Mouse (Mus musculus) liver, postnatal 0 days (tissue): ENCODE results near the gene Tmem63a. TPM values are rescaled to one million over a fixed set of nuclear protein-coding genes. Genes with fewer than 3 reads are reported as not detected.

ENCODE experiments used
- ATAC-seq: fragments of 200-750 bp; cut with Nextera tagmentation; 2 replicates; pipeline ENCODE4 v1.8.0; 2017; ENCODE audit warnings: mild to moderate bottlenecking, moderate library complexity
- DNase-seq: peaks from one replicate; pipeline ENCODE4 v3.0.0-alpha.2; 2016
- H3K27ac ChIP-seq: fragments of 300-500 bp; sonication (generic); 2 replicates; pipeline ENCODE4 v1.5.1; 2014; ENCODE audit warnings: antibody characterized with exemption, moderate library complexity, mild to moderate bottlenecking, low read depth
- H3K27me3 ChIP-seq: fragments of 300-500 bp; sonication (generic); 2 replicates; pipeline ENCODE4 v1.6.1; 2014; ENCODE audit warnings: low read length, control low read depth, mixed read lengths; ENCODE audit not compliant: insufficient read depth
- H3K36me3 ChIP-seq: fragments of 300-500 bp; sonication (generic); replicated peaks from 2 replicates; pipeline ENCODE4 v1.6.1; 2014; ENCODE audit warnings: mild to moderate bottlenecking, control low read depth, low read length, moderate library complexity, mixed read lengths; ENCODE audit not compliant: insufficient read depth
- H3K4me1 ChIP-seq: fragments of 300-500 bp; sonication (generic); 2 replicates; pipeline ENCODE4 v1.6.1; 2014; ENCODE audit warnings: antibody characterized with exemption, mild to moderate bottlenecking, control low read depth; ENCODE audit not compliant: insufficient read depth
- H3K4me2 ChIP-seq: fragments of 300-500 bp; sonication (generic); 2 replicates; pipeline ENCODE4 v1.6.1; 2014; ENCODE audit warnings: low read depth, mild to moderate bottlenecking, low read length, moderate library complexity, mixed read lengths
- H3K4me3 ChIP-seq: fragments of 300-500 bp; sonication (generic); 2 replicates; pipeline ENCODE4 v1.5.1; 2014; ENCODE audit warnings: low read depth, low read length
- H3K9ac ChIP-seq: fragments of 300-500 bp; sonication (generic); replicated peaks from 2 replicates; pipeline ENCODE4 v1.6.1; 2014; ENCODE audit warnings: mild to moderate bottlenecking, moderate library complexity
- H3K9me3 ChIP-seq: fragments of 300-500 bp; sonication (generic); 2 replicates; pipeline ENCODE4 v1.6.1; 2016; ENCODE audit warnings: mild to moderate bottlenecking, control low read depth, low read length, mixed read lengths
- CTCF ChIP-seq: sonication (generic); IDR thresholded peaks from 2 replicates; pipeline ENCODE4 v1.5.1; 2016; ENCODE audit warnings: antibody characterized with exemption, low read depth
- EP300 ChIP-seq: IDR thresholded peaks from 2 replicates; pipeline ENCODE4 v1.6.1; 2016; ENCODE audit warnings: antibody characterized with exemption, low read depth, mild to moderate bottlenecking
- WGBS: fragments of 180-500 bp; shearing (Covaris S2); extraction: QIAGEN DNeasy Blood & Tissue Kit; methylation state at CpG from one replicate; pipeline ENCODE4 v1.1.7; 2014; ENCODE audit not compliant: insufficient replicate concordance; 5-methylcytosine and 5-hydroxymethylcytosine counted together
- polyA plus RNA-seq: library from polyadenylated mRNA; unstranded; fragments of >200 nt; fragmentation: Nextera tagmentation; extraction: Ambion mirVana; gene quantifications from 2 replicates; pipeline ENCODE4 v1.2.1, GENCODE M21; 2015

Gene Tmem63a
- polyA plus RNA-seq, 1 experiment from 2014 or later: 7.4 TPM

DNA sequence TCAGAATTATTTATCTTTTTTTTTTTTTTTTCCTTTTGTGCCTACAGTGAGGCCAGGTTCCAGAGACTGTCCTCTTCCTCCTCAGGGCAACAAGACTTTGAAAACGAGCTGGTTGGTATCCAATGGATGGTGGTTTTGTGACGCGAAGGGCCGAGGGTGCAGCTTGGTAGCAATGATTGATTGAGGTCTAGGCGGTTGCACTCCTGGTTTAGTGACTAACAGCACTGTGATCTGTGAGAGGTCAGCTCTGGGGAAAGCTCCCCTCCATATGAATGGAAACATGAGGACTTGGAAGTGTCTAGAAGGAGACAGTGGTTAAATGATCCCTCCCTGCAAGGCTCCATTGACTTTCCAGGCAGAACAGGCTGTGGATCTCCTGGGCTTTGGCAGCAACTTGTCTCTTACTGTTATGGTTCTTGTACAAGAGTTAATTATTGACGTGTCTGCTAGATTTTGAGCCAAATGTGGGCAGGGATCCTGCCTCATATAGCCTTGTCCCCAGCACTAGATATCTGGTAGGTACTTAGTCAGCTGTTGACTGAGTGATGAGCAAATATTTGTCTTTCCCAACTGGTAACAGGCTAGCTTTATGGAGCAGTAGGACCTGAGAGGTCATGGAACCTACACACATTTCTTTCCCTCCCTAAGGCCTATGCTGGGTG, 10.1 kb downstream of the Tmem63a start:
- peaks cover 48% of the 10 kb centered on the region for H3K36me3 ChIP-seq
- H3K9me3 ChIP-seq: no peaks in the 10 kb centered on the region
- no peak overlapping the region for H3K9ac ChIP-seq
- DNase-seq (peak; percentile 19), ATAC-seq (peak; percentile 92)
- H3K27ac ChIP-seq: peak overlapping the region; percentile 34; the same call in 1 of the 2 replicates
- 0 out of 2 replicates have a peak overlapping the region, but pooled peaks have one; percentile 42 for H3K4me2 ChIP-seq
- TF ChIP-seq CTCF (no peak), EP300 (peak; percentile 26; the same call in 1 of the 2 replicates)
- WGBS: 69% methylated on average over 6 of the region's 6 CpGs
- no peak overlapping the region for H3K4me3 ChIP-seq
- H3K27me3 ChIP-seq: no peaks in the 10 kb centered on the region; the same call in 1 of the 2 replicates
- H3K4me1 ChIP-seq: peaks cover 10% of the 10 kb centered on the region; the same call in 1 of the 2 replicates

DNA sequence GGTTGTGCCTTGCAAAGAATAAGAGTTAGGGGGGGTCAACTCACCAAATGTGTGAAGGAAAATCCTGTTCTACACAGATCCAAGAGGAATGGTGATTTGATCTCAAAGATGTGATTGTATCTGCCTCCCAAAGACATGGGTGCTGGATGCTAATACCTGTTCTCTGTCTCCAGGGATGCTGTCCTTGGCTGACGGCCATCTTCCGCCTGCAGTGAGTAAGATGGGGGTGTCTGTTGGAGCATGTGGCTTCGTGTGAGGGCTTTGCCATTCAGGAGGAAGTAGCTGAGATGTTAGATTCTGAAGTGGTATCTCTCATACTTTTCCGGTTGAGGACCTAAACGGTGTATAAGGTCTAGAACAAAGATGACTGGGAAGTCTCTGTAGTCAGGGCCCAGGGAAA, 10.7 kb downstream of the Tmem63a start:
- H3K36me3 ChIP-seq: peaks cover 46% of the 10 kb centered on the region
- ATAC-seq (no peak), DNase-seq (peak; percentile 10)
- H3K9ac ChIP-seq: no peak overlapping the region
- no peak overlapping the region for H3K27ac ChIP-seq
- TF ChIP-seq CTCF: no peak
- no peak for TF ChIP-seq EP300
- no peaks in the 10 kb centered on the region for H3K9me3 ChIP-seq
- no peaks in the 10 kb centered on the region; the same call in 1 of the 2 replicates for H3K27me3 ChIP-seq
- peaks cover 10% of the 10 kb centered on the region; the same call in 1 of the 2 replicates for H3K4me1 ChIP-seq
- H3K4me2 ChIP-seq: no peak overlapping the region
- no peak overlapping the region for H3K4me3 ChIP-seq
- 64% methylated on average over 5 of the region's 5 CpGs for WGBS

DNA sequence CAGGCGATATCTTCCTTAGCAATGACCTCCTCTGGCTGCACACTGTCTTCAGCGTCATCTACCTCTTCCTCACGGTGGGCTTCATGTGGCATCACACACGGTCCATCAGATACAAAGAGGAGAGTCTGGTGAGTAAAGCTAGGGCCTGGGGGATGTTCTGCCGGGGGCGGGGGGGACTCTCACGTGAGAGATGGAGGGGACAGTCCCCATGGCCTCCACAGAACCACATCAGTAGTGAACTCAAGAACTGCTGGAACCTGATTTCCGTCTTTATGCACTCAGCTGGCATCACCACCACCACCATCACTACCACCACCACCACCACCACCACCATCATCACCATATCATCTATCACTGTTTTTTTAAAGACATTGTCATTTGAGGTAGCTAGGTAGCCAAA, 14.3 kb downstream of the Tmem63a start:
- TF ChIP-seq CTCF (no peak), EP300 (no peak)
- peaks cover 44% of the 10 kb centered on the region for H3K36me3 ChIP-seq
- no peak overlapping the region for H3K9ac ChIP-seq
- H3K4me3 ChIP-seq: no peak overlapping the region
- peaks cover 8% of the 10 kb centered on the region; the same call in 1 of the 2 replicates for H3K4me1 ChIP-seq
- no peak overlapping the region for H3K4me2 ChIP-seq
- ATAC-seq: no peak
- WGBS: 87% methylated on average over 8 of the region's 8 CpGs
- H3K9me3 ChIP-seq: no peaks in the 10 kb centered on the region
- H3K27ac ChIP-seq: no peak overlapping the region
- DNase-seq: no peak
- no peaks in the 10 kb centered on the region; the same call in 1 of the 2 replicates for H3K27me3 ChIP-seq

DNA sequence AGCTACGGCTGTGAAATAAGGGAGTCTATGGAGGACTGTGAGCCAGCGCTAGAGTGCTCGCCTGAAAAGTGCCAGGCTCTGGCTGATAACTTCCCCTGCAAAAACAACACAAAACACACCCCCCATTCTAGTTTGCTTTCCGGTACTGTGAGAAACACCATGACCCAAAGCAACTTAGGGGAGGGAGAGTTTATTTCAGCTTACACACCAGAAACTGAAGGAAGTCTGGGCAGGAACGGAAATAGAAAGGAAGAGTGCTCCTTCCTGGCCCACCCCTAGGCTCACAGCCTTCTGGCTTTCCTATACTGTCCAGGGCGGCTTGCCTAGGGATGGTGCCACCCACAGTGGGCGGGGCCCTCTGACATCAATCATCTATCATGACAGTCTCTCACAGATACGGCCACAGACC, 14.8 kb downstream of the Tmem63a start:
- ATAC-seq (peak; percentile 63), DNase-seq (peak; percentile 56)
- WGBS: 49% methylated on average over 8 of the region's 8 CpGs

DNA sequence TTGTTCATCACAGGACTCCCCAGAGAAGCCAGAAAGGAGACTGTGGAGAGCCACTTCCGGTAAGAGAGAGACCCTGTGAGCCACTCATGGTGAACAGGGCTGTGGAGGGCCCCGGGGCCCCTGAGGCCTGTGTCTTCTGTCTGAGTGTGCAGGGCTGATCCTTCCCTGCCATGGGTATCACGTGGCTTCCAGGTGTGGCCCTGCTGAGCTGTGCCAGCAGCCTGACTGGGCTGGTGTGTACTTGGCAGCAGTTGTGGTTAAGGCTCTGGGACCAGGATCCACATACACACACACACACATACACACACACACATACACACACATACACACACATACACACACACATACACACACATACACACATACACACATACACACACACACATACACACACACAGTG, 15.8 kb downstream of the Tmem63a start:
- DNase-seq (no peak), ATAC-seq (no peak)
- H3K36me3 ChIP-seq: peaks cover 51% of the 10 kb centered on the region
- H3K4me2 ChIP-seq: no peak overlapping the region
- H3K9me3 ChIP-seq: no peaks in the 10 kb centered on the region
- no peak overlapping the region for H3K9ac ChIP-seq
- TF ChIP-seq EP300: no peak
- TF ChIP-seq CTCF: no peak
- H3K27ac ChIP-seq: no peak overlapping the region
- 82% methylated on average over 3 of the region's 3 CpGs for WGBS
- no peaks in the 10 kb centered on the region; the same call in 1 of the 2 replicates for H3K27me3 ChIP-seq
- H3K4me1 ChIP-seq: peaks cover 2% of the 10 kb centered on the region; the same call in 1 of the 2 replicates
- H3K4me3 ChIP-seq: no peak overlapping the region

More for the DNA sequence above, 14.8 kb downstream of the Tmem63a start:
- Histone ChIP-seq H3K4me2 (no peak overlapping the region), H3K4me1 (peaks cover 5% of the 10 kb centered on the region; the same call in 1 of the 2 replicates), H3K36me3 (peaks cover 46% of the 10 kb centered on the region), H3K9me3 (no peaks in the 10 kb centered on the region), H3K4me3 (no peak overlapping the region), H3K27ac (0 out of 2 replicates have a peak overlapping the region, but pooled peaks have one; percentile 12), H3K9ac (no peak overlapping the region), H3K27me3 (no peaks in the 10 kb centered on the region; the same call in 1 of the 2 replicates)
- TF ChIP-seq CTCF (no peak), EP300 (peak; percentile 33; the same call in 1 of the 2 replicates)

DNA sequence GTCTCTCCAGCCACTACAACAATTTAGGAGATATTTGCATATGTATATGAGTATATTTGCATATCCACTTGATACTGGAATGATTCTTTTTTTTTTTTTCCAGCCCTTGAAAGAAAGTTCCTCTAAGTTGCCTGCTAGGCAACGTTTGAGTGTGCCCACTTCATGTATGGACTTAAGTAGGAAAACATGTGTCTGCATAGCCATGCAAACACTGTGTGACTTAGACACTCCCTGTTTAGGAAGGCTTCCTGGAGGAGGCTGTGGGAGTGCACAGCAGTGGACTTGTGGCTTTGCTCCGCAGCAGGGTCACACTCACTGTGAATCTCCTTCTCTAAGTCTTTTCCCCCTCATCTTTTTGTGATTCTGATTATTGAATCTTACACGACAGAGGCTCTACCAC, 16.7 kb downstream of the Tmem63a start:
- 63% methylated on average over 3 of the region's 3 CpGs for WGBS
- Histone ChIP-seq H3K4me2 (no peak overlapping the region), H3K36me3 (peaks cover 59% of the 10 kb centered on the region), H3K4me1 (no peaks in the 10 kb centered on the region), H3K9ac (no peak overlapping the region), H3K27me3 (no peaks in the 10 kb centered on the region; the same call in 1 of the 2 replicates), H3K4me3 (no peak overlapping the region), H3K27ac (no peak overlapping the region), H3K9me3 (no peaks in the 10 kb centered on the region)
- DNase-seq (no peak), ATAC-seq (no peak)
- TF ChIP-seq EP300 (no peak), CTCF (no peak)
